Mouse (Mus musculus) cerebellum, adult 2 months (tissue): ENCODE measurements around the gene Tef. TPM values are rescaled to one million over a fixed set of nuclear protein-coding genes. Genes with fewer than 3 reads are reported as not detected.

Experiments used
- DNase-seq, 2 experiments: peaks; one replicate each; pipeline ENCODE4 v3.0.0; 2021
- H3K27ac ChIP-seq: fragments of 200-500 bp; 2 replicates; pipeline ENCODE4 v1.5.1; 2012; ENCODE audit warnings: low read length, control low read depth, inconsistent platforms; ENCODE audit not compliant: insufficient read depth
- H3K27me3 ChIP-seq: fragments of 200-500 bp; 2 replicates; pipeline ENCODE4 v1.6.1; 2012; ENCODE audit warnings: inconsistent platforms, mild to moderate bottlenecking, low read length, moderate library complexity; ENCODE audit not compliant: control insufficient read depth, insufficient read depth
- H3K4me1 ChIP-seq: fragments of 200-500 bp; 2 replicates; pipeline ENCODE4 v1.6.1; 2011; ENCODE audit warnings: low read length; ENCODE audit not compliant: control insufficient read depth, insufficient read depth
- H3K4me3 ChIP-seq: fragments of 200-500 bp; replicated peaks from 2 replicates; pipeline ENCODE3; 2011; ENCODE audit warnings: mild to moderate bottlenecking, low read depth, low read length, control low read depth; ENCODE audit not compliant: insufficient read depth
- CTCF ChIP-seq: fragments of 200-500 bp; IDR thresholded peaks from 2 replicates; pipeline ENCODE4 v1.5.1; 2011; ENCODE audit warnings: low read depth, mild to moderate bottlenecking, control low read depth, low read length, moderate library complexity, borderline replicate concordance; ENCODE audit not compliant: insufficient read depth
- POLR2A ChIP-seq: fragments of 200-500 bp; IDR thresholded peaks from 2 replicates; pipeline ENCODE4 v1.6.1; 2011; ENCODE audit warnings: low read length, control low read depth, borderline replicate concordance; ENCODE audit not compliant: insufficient read depth
- WGBS: fragments of 180-500 bp; shearing (Covaris S2); methylation state at CpG from one replicate; pipeline ENCODE4 v1.1.7; 2018; 5-methylcytosine and 5-hydroxymethylcytosine counted together
- polyA plus RNA-seq: library from polyadenylated mRNA; depleted of rRNA; stranded (reverse); fragments of >200 nt; gene quantifications from 2 replicates; pipeline ENCODE4 v1.2.3, GENCODE M21; 2012

Gene Tef
- polyA plus RNA-seq, 1 experiment: 288 TPM

- H3K27ac ChIP-seq: peak overlapping the region; percentile 69; the same call in 1 of the 2 replicates
- peak; percentile 92 to 93 for DNase-seq
- TF ChIP-seq CTCF (peak; percentile 94), POLR2A (0 out of 2 replicates have a peak, but pooled peaks have one; percentile 19)
- no peaks in the 10 kb centered on the region for H3K27me3 ChIP-seq
- peaks cover 39% of the 10 kb centered on the region for H3K4me1 ChIP-seq
- 15% methylated on average over 24 of the region's 24 CpGs for WGBS
- no peak overlapping the region for H3K4me3 ChIP-seq
Measured at GRCm38 (mm10) chr15:81831136-81831825, 29.1 kb downstream of the Tef start.

DNA sequence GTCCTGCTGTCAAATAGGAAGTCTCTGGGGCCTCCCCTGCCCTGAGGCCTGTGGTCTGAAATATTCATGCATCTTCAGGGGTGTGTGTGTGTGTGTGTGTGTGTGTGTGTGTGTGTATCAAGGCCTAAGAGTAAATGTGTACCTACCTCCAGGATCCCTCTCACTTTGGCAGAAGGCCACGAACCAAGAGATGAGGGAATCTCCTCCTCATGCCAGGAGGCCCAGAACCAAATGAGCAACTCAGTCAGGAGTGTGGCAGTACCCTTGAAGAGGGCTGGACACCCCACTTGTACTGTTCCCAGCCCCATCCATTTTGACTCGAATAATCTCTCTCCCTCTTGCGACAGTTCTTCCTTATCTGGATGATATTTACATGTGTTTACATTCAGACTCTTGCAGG is 30.0 kb downstream of the Tef start:
- H3K4me3 ChIP-seq: no peak overlapping the region
- no peak for TF ChIP-seq POLR2A
- H3K27me3 ChIP-seq: no peaks in the 10 kb centered on the region
- H3K4me1 ChIP-seq: peaks cover 47% of the 10 kb centered on the region
- WGBS: 72% methylated on average over 3 of the region's 3 CpGs
- peak in 1 of 2 experiments; percentile 32 for DNase-seq
- no peak overlapping the region for H3K27ac ChIP-seq

DNA sequence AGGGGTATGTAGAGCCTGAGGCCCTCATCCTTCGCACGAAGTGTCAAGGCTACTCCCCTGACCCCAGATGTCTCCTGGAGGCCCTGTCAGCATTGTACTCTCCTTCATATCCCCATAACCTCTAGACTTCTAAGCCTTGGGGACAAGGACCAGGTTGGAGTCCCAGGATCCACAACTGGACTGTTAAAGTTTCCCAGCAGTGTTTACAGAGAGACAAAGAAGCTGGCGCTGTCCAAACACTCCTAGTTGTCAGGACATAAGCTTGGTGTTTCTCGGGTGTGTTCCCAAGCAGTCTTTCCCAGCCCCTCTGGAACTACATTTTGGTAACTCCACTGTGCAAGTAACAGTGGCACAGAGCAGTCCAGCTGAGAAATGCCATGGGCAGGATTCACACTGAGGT is 31.3 kb downstream of the Tef start:
- no peak for DNase-seq
- Histone ChIP-seq H3K4me1 (peaks cover 56% of the 10 kb centered on the region), H3K27ac (peak overlapping the region; percentile 61), H3K4me3 (no peak overlapping the region), H3K27me3 (no peaks in the 10 kb centered on the region)
- TF ChIP-seq CTCF (no peak), POLR2A (no peak)
- WGBS: 87% methylated on average over 4 of the region's 4 CpGs

DNA sequence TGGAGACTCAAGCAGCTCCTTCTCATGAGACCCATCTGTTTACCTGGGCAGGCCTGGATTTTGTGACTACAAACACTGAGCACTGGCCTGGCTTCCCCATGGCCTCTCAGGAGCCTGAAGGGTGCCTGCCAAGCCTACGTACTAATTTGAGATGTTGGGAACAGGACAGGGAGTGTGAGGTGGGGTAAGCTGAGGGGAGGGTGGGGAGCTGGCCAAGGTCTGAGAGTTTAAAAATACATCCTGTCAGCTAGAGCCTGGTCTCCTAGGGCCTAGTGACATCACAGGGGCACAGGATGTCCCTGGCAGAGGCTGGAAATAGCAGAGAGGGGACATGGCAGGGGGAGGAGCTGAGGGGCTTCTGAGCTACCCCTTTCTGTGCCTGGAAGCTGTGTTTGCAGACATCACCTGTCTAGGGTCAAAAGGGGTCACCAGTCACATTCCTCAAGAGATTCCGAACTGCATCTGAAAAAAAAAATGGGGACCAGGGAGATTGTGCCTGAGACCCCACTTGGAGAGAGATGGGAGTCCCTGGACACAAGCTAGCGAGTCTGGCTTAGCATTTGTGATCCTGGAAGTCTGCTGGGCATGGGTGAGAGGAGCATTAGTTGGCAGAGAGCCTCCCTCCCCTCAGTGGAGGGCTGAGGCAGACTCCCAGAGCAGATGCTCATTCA is 32.1 kb downstream of the Tef start:
- TF ChIP-seq POLR2A: no peak
- no peak for TF ChIP-seq CTCF
- no peak overlapping the region for H3K4me3 ChIP-seq
- H3K4me1 ChIP-seq: peaks cover 61% of the 10 kb centered on the region
- no peaks in the 10 kb centered on the region for H3K27me3 ChIP-seq
- DNase-seq: peak; percentile 67 to 81
- H3K27ac ChIP-seq: peak overlapping the region; percentile 61
- WGBS: 31% methylated on average over 3 of the region's 3 CpGs

DNA sequence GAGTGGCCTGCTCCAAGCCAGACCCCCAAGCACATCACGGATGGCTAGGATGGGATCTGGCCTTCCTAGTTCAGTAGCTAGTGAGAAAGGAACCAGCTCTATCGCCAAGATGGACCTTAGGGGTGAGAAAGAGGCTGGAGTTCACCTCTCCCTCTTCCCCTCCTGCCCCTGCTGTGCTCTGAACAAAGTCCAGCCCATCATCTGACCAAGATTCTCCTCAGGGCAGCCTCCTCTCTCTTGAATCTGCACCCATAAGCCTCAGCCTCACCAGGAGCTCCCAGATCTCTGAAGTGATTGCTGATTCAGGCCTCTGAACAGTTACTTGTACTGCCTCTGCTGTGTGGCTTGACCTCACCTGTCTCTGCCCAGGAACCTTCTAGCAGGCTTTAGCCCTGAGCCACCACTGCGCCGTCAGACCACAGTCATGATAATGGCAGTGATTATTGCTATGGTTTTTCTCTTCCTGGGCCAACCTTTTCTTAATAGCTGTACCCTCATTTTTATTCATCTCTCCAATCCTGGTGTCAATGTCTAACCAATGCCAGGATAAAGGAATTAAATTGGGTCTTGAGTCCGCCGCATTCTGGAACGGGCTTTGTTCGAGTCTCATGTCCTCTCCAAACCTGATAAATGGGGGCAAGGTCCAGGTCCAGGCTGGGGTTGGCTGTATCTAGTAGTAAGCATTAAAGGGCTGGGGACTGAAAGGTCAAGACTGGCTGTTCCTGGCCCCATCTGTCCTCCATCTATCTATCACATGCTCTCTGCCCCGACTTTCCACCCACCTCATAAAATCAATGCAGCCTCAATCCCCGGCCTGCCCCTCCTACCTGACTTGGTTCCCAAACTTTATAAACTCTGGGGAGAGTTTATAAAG is 33.0 kb downstream of the Tef start:
- Histone ChIP-seq H3K27me3 (no peaks in the 10 kb centered on the region), H3K4me1 (peaks cover 67% of the 10 kb centered on the region), H3K4me3 (no peak overlapping the region), H3K27ac (peak overlapping the region; percentile 93)
- TF ChIP-seq POLR2A: no peak
- TF ChIP-seq CTCF: no peak
- DNase-seq: peak in 1 of 2 experiments; percentile 22
- 75% methylated on average over 10 of the region's 10 CpGs for WGBS

- Histone ChIP-seq H3K4me1 (peaks cover 67% of the 10 kb centered on the region), H3K27me3 (no peaks in the 10 kb centered on the region), H3K4me3 (peak overlapping the region; percentile 2), H3K27ac (peak overlapping the region; percentile 93)
- peak; percentile 87 to 91 for DNase-seq
- TF ChIP-seq CTCF (no peak), POLR2A (peak; percentile 64; the same call in 1 of the 2 replicates)
- 7% methylated on average over 32 of the region's 33 CpGs for WGBS
Measured at GRCm38 (mm10) chr15:81836124-81836821, 34.1 kb downstream of the Tef start.

DNA sequence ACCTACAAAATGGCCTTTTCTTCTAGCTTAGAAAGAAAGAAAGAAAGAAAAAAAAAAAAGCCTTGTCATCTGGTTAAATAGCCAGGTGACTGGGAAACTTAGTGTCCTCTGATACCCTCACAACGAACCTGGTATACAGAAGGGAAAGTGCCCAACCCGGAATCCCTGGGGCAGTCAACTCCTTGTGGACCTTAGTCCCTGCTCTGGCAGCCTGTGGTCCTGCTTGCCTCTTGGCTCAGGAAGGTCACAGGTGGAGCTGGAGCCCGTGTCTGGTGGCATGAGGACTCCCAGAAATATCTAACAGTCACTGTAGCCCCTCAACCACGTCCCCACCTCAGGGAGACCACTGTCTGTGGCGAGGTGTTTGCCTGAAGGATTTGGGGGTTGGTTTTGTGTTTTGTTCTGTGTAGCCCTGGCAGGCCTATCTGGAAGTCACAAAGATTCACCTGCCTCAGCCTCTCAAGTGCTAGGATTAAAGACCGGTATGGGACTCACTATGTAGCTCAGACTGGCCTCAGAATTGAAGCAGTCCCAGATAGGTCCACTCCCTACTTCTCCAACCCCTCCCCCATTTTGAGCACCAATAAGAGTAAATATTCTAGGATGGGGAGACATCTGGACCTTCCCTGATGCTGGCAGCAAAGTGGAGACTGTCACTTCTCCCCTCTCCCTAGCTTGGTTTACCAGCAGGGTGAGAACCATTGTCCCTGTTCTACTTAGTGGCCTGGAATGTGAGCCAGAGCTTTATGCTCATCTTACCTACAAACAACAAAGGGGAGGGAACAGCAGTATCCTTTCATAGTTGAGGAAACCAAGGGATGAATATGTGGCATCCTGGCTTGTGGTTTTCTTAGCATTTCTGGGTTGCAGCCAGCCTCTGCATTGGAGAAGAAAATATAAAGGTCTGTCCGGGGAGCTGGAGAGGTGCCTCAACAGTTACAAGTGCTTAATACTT is 35.0 kb downstream of the Tef start:
- Histone ChIP-seq H3K27ac (peak overlapping the region; percentile 93), H3K4me3 (no peak overlapping the region)
- WGBS: 60% methylated on average over 7 of the region's 7 CpGs

More for the DNA sequence above, 35.0 kb downstream of the Tef start:
- no peaks in the 10 kb centered on the region for H3K27me3 ChIP-seq
- H3K4me1 ChIP-seq: peaks cover 63% of the 10 kb centered on the region
- peak; percentile 41 to 45 for DNase-seq
- TF ChIP-seq POLR2A (no peak), CTCF (no peak)
